Mouse (Mus musculus) adrenal gland (tissue): ENCODE results near the gene Gabrb2.

Experiments used
- intact Hi-C: fragments of 180-260 bp; cut with DNase I; formaldehyde crosslinking; loops from one replicate; pipeline ENCODE4 v1.15.1; 2025

Gabrb2 gene

DNA sequence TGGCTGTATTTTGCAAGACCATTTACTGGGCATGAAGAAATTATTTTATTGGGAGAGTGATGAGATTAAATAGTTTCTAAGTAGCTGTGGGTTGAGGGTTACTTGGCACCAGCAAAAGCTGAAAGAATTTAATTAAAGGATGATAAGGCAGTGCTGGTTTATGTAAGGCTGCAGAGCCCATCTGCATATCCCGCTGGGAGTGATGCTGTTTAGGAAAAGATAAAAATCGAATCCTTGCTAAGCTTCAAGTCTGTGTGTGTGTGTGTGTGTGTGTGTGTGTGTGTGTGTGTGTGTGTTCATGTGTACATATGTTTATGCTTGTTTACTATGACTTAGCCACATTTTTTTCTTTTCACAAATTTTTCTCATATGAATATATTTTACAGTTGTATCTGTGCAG is 113.0 kb downstream of the Gabrb2 start:
- intact Hi-C loops, result no loop called here

DNA sequence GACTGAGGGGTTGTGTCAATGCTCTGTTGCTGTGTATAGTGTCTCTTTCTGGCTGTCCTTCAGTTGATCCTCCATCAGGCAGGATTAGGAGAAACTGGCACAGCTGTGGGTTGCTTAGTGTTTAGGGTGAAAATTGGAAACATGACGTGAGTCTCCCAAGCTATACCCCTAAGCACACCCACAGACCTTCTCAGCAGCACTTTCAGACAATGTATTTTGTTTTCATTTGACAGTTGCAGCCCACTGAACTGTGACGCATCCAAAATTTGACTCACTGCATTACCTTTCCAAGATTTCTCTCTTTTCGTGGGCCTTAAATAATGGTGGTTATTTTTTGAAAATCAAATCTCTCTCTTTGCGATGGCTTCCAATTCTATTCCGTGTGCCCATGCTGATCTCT is 115.7 kb downstream of the Gabrb2 start:
- intact Hi-C loops, result no loop called here

GRCm38 (mm10) chr11:42535861-42536260 is 116.3 kb downstream of the Gabrb2 start:
- intact Hi-C loops, result no loop called here

GRCm38 (mm10) chr11:42542861-42543260 is 123.3 kb downstream of the Gabrb2 start:
- intact Hi-C loops, result no loop called here

GRCm38 (mm10) chr11:42566023-42566422 is 146.5 kb downstream of the Gabrb2 start:
- intact Hi-C loops, result no loop called here

DNA sequence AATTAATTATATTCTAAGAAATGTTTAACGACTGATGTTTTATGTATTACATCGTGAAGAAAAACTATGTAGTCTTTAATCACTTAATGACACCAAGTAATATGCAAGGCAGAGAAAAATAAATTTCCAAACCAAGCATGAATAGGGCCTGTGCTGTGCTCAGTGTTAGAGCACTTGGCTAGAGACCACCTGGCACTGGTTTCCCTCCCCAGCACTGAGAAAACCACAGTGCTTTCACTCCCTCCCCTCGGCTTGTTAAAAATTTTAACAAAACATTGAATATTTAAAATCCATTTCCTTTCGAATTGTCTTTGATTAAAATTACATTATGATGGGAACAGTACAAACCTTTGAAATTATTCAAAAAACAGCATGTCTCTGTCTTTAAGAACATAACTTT is 151.9 kb downstream of the Gabrb2 start:
- intact Hi-C loops, result no loop called here

- intact Hi-C loops, result no loop called here
These were observed 155.8 kb downstream of the Gabrb2 start for GRCm38 (mm10) chr11:42575146-42575873.

GRCm38 (mm10) chr11:42579804-42580203 is 160.2 kb downstream of the Gabrb2 start:
- intact Hi-C loops, result no loop called here

GRCm38 (mm10) chr11:42581123-42581522 is 161.6 kb downstream of the Gabrb2 start:
- intact Hi-C loops, result no loop called here

GRCm38 (mm10) chr11:42581753-42582152 is 162.2 kb downstream of the Gabrb2 start:
- intact Hi-C loops, result no loop called here

DNA sequence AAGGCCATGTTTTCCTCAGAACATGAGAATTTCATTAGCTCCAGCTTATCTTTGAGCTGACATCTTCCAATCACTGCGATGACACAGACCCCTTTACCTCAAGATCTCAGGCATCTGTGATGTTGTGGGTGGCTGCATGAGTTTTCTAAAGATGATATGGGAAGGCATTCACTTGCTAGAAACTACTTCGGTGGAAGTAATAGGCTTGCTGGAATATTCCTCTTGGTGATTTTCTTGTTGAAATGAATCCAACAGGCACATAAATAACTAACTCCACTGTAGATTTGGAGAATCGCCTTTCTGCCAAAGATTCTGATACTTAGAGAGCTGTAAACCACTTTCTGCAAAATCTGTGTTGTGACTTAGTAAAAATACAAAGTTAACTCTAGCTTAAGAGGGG is 172.9 kb downstream of the Gabrb2 start:
- intact Hi-C loops, result no loop called here

DNA sequence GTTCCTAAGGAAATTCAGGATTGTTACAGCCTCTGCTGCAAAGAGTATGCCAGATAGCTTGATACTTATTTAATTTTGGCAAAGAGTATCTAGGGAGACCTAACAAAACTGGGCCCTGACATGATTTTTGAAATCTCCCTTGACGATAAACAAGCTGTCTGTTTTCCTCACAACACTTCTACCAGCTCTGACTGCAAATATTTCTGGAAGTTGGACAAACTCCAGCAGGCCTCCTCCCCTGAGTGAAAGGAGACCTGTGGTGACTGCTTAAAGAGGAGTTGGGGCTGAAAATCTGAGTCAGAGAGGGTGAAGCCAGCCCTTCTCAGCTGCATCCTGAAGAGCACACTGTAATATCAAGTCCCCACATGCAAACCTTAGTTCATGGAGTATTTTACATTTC is 186.7 kb downstream of the Gabrb2 start:
- intact Hi-C loops, result no loop called here

DNA sequence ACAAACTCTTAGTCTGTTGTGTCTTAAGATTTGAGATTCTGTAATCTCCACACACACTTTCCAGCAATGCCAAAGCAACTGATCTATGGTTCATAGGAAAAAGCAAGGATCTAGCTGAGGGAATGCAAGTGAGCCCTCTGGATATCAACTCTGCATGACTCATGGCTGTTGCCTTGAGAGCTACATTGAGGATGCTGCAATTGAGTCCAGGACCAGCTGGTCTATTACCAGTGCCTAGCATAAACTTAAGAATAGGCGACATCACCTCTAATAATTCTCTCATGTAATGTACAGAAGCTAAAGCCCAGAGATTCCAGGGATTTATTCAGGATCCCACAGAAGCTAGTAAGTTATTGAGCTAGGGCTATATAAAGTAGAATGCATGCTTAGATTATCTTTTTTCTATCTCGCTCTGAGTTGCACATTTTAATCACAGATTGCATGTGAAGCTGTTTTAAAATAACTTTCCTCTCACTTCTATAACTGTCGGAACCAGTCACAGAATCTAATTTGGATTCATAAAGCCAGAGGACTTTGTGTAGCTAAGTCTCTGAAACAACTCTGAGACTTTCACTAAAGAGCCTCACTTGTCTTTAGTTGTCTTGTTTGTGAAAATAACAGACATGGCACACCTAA is 189.7 kb downstream of the Gabrb2 start:
- intact Hi-C loops, result no loop called here

- intact Hi-C loops, result no loop called here
These were observed 198.6 kb downstream of the Gabrb2 start for GRCm38 (mm10) chr11:42618195-42618594.

DNA sequence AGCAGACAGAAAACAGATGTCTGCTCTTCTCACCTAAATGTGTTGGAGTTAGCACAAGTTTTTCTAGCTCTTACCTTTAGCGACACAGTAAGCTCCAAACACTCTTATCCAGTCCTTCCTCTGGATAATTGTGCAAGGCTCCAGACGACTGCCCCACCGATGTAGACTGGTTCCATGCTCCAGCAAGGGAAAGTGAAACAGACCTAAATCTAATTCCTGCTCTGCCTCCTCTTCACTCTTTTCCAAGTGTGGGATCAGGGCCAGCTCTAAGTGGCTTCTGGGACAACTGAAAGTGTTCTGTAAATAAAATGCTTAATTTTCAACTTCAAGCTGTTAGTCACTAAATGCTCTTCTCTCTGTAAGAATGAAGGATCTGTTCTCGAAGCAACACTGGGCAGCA is 201.6 kb downstream of the Gabrb2 start:
- intact Hi-C loops, result no loop called here

GRCm38 (mm10) chr11:42650111-42650510 is 230.6 kb downstream of the Gabrb2 start:
- intact Hi-C loops, result no loop called here

DNA sequence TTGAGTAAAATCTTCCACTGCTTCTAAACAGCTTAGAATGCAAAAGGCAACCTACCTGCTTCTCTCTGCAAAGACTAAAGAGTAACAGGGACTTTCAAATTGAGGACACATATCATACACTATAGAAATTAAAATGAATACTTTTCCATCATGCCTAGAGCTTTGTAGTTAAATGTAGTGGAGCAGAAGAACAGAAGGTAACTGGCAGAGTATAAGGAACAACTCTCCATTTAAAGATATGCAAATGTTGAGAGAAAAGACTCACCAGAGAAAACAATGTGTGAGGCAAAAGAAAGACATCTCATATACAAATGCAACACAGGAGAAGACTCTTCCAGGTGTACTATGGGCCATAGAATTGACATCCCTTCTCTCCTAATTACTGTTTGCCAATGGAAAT is 232.0 kb downstream of the Gabrb2 start:
- intact Hi-C loops, result no loop called here

DNA sequence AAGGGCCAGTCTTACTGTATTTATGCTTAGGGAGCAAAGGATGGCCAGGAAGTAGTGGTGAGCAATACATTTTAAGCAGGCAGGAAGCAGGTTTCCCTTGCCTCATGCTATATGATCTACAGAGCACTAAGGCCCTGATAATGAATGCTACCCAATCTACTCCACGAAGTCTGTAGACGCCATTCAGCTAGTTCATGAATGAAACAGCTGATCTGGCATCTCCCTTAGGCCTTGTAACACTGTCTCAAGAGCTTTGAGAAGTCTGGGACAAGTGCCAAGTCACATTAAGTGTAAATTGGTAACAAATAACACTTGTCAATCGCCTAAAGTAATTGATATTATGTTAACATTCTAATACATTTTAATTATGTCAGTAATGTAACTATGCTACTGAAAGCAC is 234.6 kb downstream of the Gabrb2 start:
- intact Hi-C loops, result no loop called here

DNA sequence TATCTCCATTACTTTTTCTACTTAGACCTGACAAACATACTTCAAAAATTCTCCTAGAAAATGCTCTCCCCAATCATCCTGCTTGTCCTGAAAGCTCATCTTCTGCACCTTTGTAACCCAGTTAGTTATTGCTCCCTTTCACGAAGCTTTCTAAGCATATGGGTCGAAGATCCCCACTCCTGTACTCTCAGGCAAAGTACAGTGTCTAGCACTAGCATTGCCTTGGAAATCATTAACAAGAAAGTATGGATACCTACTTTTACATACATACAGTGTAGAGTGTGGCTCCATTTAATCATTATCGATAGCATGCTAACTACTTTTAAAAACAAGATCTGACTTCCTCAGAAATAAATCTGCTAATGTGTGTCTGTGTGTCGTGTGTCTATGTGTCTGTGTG is 249.1 kb downstream of the Gabrb2 start:
- intact Hi-C loops, result no loop called here
